Mouse (Mus musculus) T-helper 17 cell (primary cell): ENCODE measurements around the gene Ppp2r5c.

Experiments
- in situ Hi-C, 2 experiments: fragments of 300-600 bp; cut with MboI, MseI; formaldehyde crosslinking; loops; 1 replicate in 1 of 2; 2 replicates in 1 of 2; pipeline ENCODE4 v1.15.1; 2025; ENCODE audit warnings: high pct_unique_total_duplicates in 2 of 2

Ppp2r5c gene

GRCm38 (mm10) chr12:110507714-110508297 lies 60.9 kb downstream of the Ppp2r5c start:
- in situ Hi-C loops = no loop called here

- in situ Hi-C loops = no loop called here
Measured at GRCm38 (mm10) chr12:110508680-110509079, 61.8 kb downstream of the Ppp2r5c start.

- in situ Hi-C loops = no loop called here
Measured at GRCm38 (mm10) chr12:110510171-110510871, 63.4 kb downstream of the Ppp2r5c start.

GRCm38 (mm10) chr12:110511201-110511600 lies 64.3 kb downstream of the Ppp2r5c start:
- in situ Hi-C loops = no loop called here

GRCm38 (mm10) chr12:110511856-110512433 lies 65.0 kb downstream of the Ppp2r5c start:
- in situ Hi-C loops = no loop called here

GRCm38 (mm10) chr12:110512884-110513283 lies 66.0 kb downstream of the Ppp2r5c start:
- in situ Hi-C loops = no loop called here

GRCm38 (mm10) chr12:110515676-110516075 lies 68.8 kb downstream of the Ppp2r5c start:
- in situ Hi-C loops = no loop called here

GRCm38 (mm10) chr12:110520236-110520987 lies 73.5 kb downstream of the Ppp2r5c start:
- in situ Hi-C loops = loop anchor here in 1 of 2 experiments (10.0 kb wide), 1 partner anchor 704 kb away; no protein-coding TSS in a partner anchor

GRCm38 (mm10) chr12:110523526-110523925 lies 76.6 kb downstream of the Ppp2r5c start:
- in situ Hi-C loops = loop anchor here in 1 of 2 experiments (10.0 kb wide), 1 partner anchor 701 kb away; no protein-coding TSS in a partner anchor

- in situ Hi-C loops = loop anchor here in 1 of 2 experiments (25.0 kb wide), 1 partner anchor 1095 kb away; no protein-coding TSS in a partner anchor
Measured at GRCm38 (mm10) chr12:110532711-110533110, 85.8 kb downstream of the Ppp2r5c start.

GRCm38 (mm10) chr12:110533151-110533550 lies 86.2 kb downstream of the Ppp2r5c start:
- in situ Hi-C loops = loop anchor here in 1 of 2 experiments (25.0 kb wide), 1 partner anchor 1096 kb away; no protein-coding TSS in a partner anchor

GRCm38 (mm10) chr12:110533832-110534231 lies 86.9 kb downstream of the Ppp2r5c start:
- in situ Hi-C loops = loop anchor here in 1 of 2 experiments (25.0 kb wide), 1 partner anchor 1097 kb away; no protein-coding TSS in a partner anchor

- in situ Hi-C loops = loop anchor here in 1 of 2 experiments (25.0 kb wide), 1 partner anchor 1098 kb away; no protein-coding TSS in a partner anchor
Measured at GRCm38 (mm10) chr12:110535361-110535760, 88.4 kb downstream of the Ppp2r5c start.

- in situ Hi-C loops = loop anchor here in 1 of 2 experiments (25.0 kb wide), 1 partner anchor 1100 kb away; no protein-coding TSS in a partner anchor
Measured at GRCm38 (mm10) chr12:110537751-110538150, 90.8 kb downstream of the Ppp2r5c start.

- in situ Hi-C loops = loop anchor here in 1 of 2 experiments (25.0 kb wide), 1 partner anchor 1102 kb away; no protein-coding TSS in a partner anchor
Measured at GRCm38 (mm10) chr12:110539346-110539745, 92.4 kb downstream of the Ppp2r5c start.

- in situ Hi-C loops = loop anchor here in 1 of 2 experiments (25.0 kb wide), 1 partner anchor 1102 kb away; no protein-coding TSS in a partner anchor
Measured at GRCm38 (mm10) chr12:110539798-110540197, 92.9 kb downstream of the Ppp2r5c start.

GRCm38 (mm10) chr12:110540273-110540672 lies 93.4 kb downstream of the Ppp2r5c start:
- in situ Hi-C loops = loop anchor here in 1 of 2 experiments (25.0 kb wide), 1 partner anchor 1103 kb away; no protein-coding TSS in a partner anchor

- in situ Hi-C loops = loop anchor here in 1 of 2 experiments (25.0 kb wide), 1 partner anchor 1104 kb away; no protein-coding TSS in a partner anchor
Measured at GRCm38 (mm10) chr12:110541001-110541400, 94.1 kb downstream of the Ppp2r5c start.

GRCm38 (mm10) chr12:110541528-110541927 lies 94.6 kb downstream of the Ppp2r5c start:
- in situ Hi-C loops = loop anchor here in 1 of 2 experiments (25.0 kb wide), 1 partner anchor 1104 kb away; no protein-coding TSS in a partner anchor

GRCm38 (mm10) chr12:110545040-110545701 lies 98.3 kb downstream of the Ppp2r5c start:
- in situ Hi-C loops = loop anchor here in 1 of 2 experiments (25.0 kb wide), 1 partner anchor 1108 kb away; no protein-coding TSS in a partner anchor
